Comparison of ENCODE assay signal across 8 mouse cellular contexts in the genomic region with DNA sequence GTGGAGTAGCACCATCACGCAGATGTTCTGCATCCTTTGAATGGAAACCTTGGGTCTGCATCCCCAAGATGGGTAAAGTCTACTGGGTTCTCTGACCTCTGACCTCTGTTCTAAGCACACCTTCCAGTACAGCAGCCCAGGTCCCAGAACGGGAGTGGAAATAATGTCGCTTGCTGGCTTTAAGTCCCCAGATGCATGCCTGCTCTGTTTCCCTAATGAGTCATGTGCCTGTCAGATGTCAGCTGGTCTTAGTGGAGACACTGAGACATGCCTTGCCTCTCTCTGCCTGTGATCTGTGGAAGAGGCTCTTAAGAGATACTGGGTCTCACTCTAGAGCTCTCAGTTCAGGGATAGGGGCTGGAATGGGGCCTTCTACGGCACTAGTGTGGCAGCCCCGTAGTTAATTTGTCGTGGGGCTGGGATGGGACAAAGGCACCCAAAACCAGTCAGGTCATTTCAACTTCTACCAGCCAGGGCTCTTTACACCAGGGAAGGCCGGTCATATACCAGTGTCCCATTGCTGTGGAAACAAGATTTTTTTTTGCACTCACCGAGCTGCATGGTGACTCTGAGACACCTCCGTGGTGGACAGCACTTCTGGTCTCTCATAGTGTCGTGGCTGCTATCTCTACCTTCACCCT.
DNase-seq lines count a peak whose midpoint lies in the region; ATAC-seq lines count a peak whose summit lies in the region.

No protein-coding gene starts in this region.

- intact Hi-C loops in left cerebral cortex, postnatal 14 days (cut with DNase I), result no loop called here

- peak; percentile 70 for DNase-seq in adrenal gland, adult 2 months
- DNase-seq in adrenal gland, postnatal 14 days, result no peak
- peak; percentile 39 for DNase-seq in 3T3-L1 (ENCODE audit: low read depth, low spot score)
- DNase-seq in frontal cortex, postnatal 25 days (ENCODE audit: low spot score in 2 of 2), result no peak
- no peak for DNase-seq in left cerebral cortex, postnatal 14 days (ENCODE audit: low spot score in 2 of 2)
- no peak for DNase-seq in frontal cortex, postnatal 10 days (ENCODE audit: low spot score in 2 of 2)

- WGBS in forebrain, embryonic 16.5 days, result 10% methylated on average over 10 of the region's 10 CpGs
- 51% methylated on average over 10 of the region's 10 CpGs for WGBS in liver, embryonic 12.5 days (ENCODE audit: insufficient replicate concordance)

- no peak for ATAC-seq in forebrain, embryonic 16.5 days
- no peak for ATAC-seq in liver, embryonic 12.5 days

- no peak overlapping the region for H3K4me3 ChIP-seq in forebrain, embryonic 16.5 days (replicated peaks; ENCODE audit: low read length)
- no peak overlapping the region for H3K4me3 ChIP-seq in liver, embryonic 12.5 days

- no peaks in the 10 kb centered on the region for H3K27me3 ChIP-seq in forebrain, embryonic 16.5 days (replicated peaks; ENCODE audit: control insufficient read depth, insufficient read depth, low read length)
- no peaks in the 10 kb centered on the region for H3K27me3 ChIP-seq in liver, embryonic 12.5 days (replicated peaks)

- peak overlapping the region; percentile 44 for H3K9ac ChIP-seq in forebrain, embryonic 16.5 days (replicated peaks; ENCODE audit: low read depth, low read length)
- H3K9ac ChIP-seq in liver, embryonic 12.5 days, result 0 out of 2 replicates have a peak overlapping the region, but pooled peaks have one; percentile 32

- H3K4me2 ChIP-seq in forebrain, embryonic 16.5 days (ENCODE audit: low read length), result peak overlapping the region; percentile 38
- no peak overlapping the region for H3K4me2 ChIP-seq in liver, embryonic 12.5 days

- H3K27ac ChIP-seq in forebrain, embryonic 16.5 days (ENCODE audit: low read length), result peak overlapping the region; percentile 98
- peak overlapping the region; percentile 50 for H3K27ac ChIP-seq in liver, embryonic 12.5 days

- peaks cover 4% of the 10 kb centered on the region; the same call in 1 of the 2 replicates for H3K36me3 ChIP-seq in forebrain, embryonic 16.5 days (ENCODE audit: control insufficient read depth, insufficient read depth)
- peaks cover 38% of the 10 kb centered on the region for H3K36me3 ChIP-seq in liver, embryonic 12.5 days

- H3K9me3 ChIP-seq in forebrain, embryonic 16.5 days (ENCODE audit: control insufficient read depth, low read length), result no peaks in the 10 kb centered on the region
- H3K9me3 ChIP-seq in liver, embryonic 12.5 days (replicated peaks), result no peaks in the 10 kb centered on the region

- peaks cover 66% of the 10 kb centered on the region for H3K4me1 ChIP-seq in forebrain, embryonic 16.5 days (replicated peaks; ENCODE audit: control insufficient read depth, insufficient read depth, low read length)
- peaks cover 59% of the 10 kb centered on the region for H3K4me1 ChIP-seq in liver, embryonic 12.5 days

Comparison
In these comparisons a context has a peak if more than half of its experiments do, and no peak if none do; other contexts are left out.
1. DNase-seq: peak in adrenal gland, adult 2 months (single experiment) and 3T3-L1 (single experiment); none in adrenal gland, postnatal 14 days (single experiment), frontal cortex, postnatal 25 days (0 of 2), left cerebral cortex, postnatal 14 days (0 of 2) and frontal cortex, postnatal 10 days (0 of 2).